Mouse (Mus musculus): ENCODE results near the gene Rreb1. TPM values are rescaled to one million over a fixed set of nuclear protein-coding genes. Genes with fewer than 3 reads are reported as not detected.

The Rreb1 gene
- total and polyA plus RNA-seq, 3 experiments = 8.1 to 34.0 TPM; not detected in 1

DNA sequence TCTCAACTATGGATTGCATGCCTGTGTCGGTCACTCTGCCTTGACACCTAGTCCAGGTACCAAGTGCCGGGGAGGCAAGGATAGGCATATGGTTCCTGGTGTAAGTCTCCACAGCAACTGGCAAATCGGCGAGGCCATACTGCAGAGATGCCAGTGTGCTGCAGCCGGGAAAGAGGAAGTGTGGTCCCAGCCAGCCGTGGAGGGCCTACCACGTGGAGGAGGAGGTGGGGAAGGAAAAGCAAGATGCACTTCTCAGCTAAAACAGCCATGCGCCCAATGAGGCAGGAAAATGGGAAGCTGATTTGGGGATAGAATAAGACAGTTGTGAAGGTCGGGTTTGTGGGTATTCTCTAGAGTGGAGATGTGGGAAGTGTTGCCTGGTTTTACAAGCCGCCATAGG, 65.6 kb downstream of the Rreb1 start (continued):
- TF ChIP-seq RCOR1 (IDR thresholded peaks at IDR 0.05; ENCODE audit: low read depth, low read length) (no peak), ELF1 (IDR thresholded peaks at IDR 0.05; ENCODE audit: low read depth, low read length) (peak; percentile 34; the same call in 1 of the 2 replicates), CTCF (IDR thresholded peaks at IDR 0.05 in 2 of 3, conservative IDR thresholded peaks at IDR 0.05 in 1 of 3; ENCODE audit: control insufficient read depth in 1 of 3, insufficient read depth in 1 of 3, low read depth in 2 of 3, low read length in 3 of 3, poor library complexity in 1 of 3, severe bottlenecking in 1 of 3) (no peak), MAX (IDR thresholded peaks at IDR 0.05; ENCODE audit: low read length) (peak; percentile 99), ZKSCAN1 (IDR thresholded peaks at IDR 0.05; ENCODE audit: low read depth, low read length) (no peak), HCFC1 (IDR thresholded peaks at IDR 0.05; ENCODE audit: low read depth, low read length) (peak; percentile 51; the same call in 1 of the 2 replicates), POLR2AphosphoS5 (IDR thresholded peaks at IDR 0.05; ENCODE audit: borderline replicate concordance, low read depth, low read length) (no peak)

DNA sequence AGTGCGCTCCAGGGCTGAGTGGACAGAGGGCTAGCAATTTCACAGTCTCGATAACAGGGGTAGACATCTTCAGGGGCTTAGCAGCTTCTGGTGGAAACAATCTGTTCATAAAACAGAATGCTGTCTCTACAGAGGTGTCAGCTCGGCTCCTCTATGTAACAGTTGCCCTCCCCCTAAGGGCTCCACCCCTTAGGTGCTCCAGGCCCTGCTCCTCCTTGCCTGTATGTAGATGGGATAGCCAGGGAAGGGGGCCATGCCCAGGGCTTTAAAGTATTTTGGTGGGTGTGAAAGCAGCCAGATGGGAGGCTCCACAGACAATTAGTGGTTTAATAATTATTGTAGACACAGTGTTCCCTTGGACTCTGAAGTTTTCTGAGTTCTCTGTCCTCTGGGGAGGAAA, 67.0 kb downstream of the Rreb1 start:
- Histone ChIP-seq H3K9me3 (replicated peaks; ENCODE audit: insufficient read depth, low read length) (no peaks in the 10 kb centered on the region), H3K27ac (ENCODE audit: control insufficient read depth, low read depth, low read length) (no peak overlapping the region), H3K4me1 (ENCODE audit: control insufficient read depth in 1 of 2, insufficient read depth in 2 of 2, low read length in 2 of 2) (peaks cover 7 to 18% of the 10 kb centered on the region in 2 experiments), H3K4me3 (ENCODE audit: control insufficient read depth in 1 of 2, insufficient read depth in 1 of 2, low read depth in 2 of 2, low read length in 2 of 2) (no peak overlapping the region), H3K79me2 (ENCODE audit: control insufficient read depth, insufficient read depth, low read length, poor library complexity) (peaks cover 49% of the 10 kb centered on the region), H3K9ac (ENCODE audit: control insufficient read depth, low read depth, low read length, poor library complexity, severe bottlenecking) (no peak overlapping the region), H3K27me3 (ENCODE audit: control insufficient read depth in 1 of 2, insufficient read depth in 2 of 2, low read length in 2 of 2) (no peaks in the 10 kb centered on the region), H3K36me3 (ENCODE audit: control insufficient read depth in 1 of 2, insufficient read depth in 2 of 2, low read length in 2 of 2) (peaks cover 3 to 18% of the 10 kb centered on the region in 2 experiments; a peak in 3 of 4 replicates)
- no peak for DNase-seq (ENCODE audit: low read depth, low spot score)
- TF ChIP-seq ZKSCAN1 (IDR thresholded peaks at IDR 0.05; ENCODE audit: low read depth, low read length) = no peak
- no peak for TF ChIP-seq ZC3H11A (IDR thresholded peaks at IDR 0.05; ENCODE audit: low read depth, low read length)
- TF ChIP-seq NRF1 (IDR thresholded peaks at IDR 0.05; ENCODE audit: insufficient read depth, low read depth, low read length, poor library complexity, severe bottlenecking) = no peak
- no peak for TF ChIP-seq ZNF384 (IDR thresholded peaks at IDR 0.05; ENCODE audit: low read depth, low read length)
- TF ChIP-seq POLR2AphosphoS2 (IDR thresholded peaks at IDR 0.05; ENCODE audit: low read length) = no peak
- no peak for TF ChIP-seq TCF12 (IDR thresholded peaks at IDR 0.05; ENCODE audit: low read depth, low read length)
- no peak for TF ChIP-seq USF1 (IDR thresholded peaks at IDR 0.05; ENCODE audit: low read depth, low read length)
- no peak for TF ChIP-seq SIN3A (IDR thresholded peaks at IDR 0.05; ENCODE audit: low read length)
- TF ChIP-seq ZMIZ1 (IDR thresholded peaks at IDR 0.05; ENCODE audit: low read depth, low read length) = no peak
- TF ChIP-seq ETS1 (IDR thresholded peaks at IDR 0.05; ENCODE audit: low read depth, low read length) = no peak
- no peak for TF ChIP-seq MAX (IDR thresholded peaks at IDR 0.05; ENCODE audit: low read length)
- no peak for TF ChIP-seq ELF1 (IDR thresholded peaks at IDR 0.05; ENCODE audit: low read depth, low read length)
- TF ChIP-seq HCFC1 (IDR thresholded peaks at IDR 0.05; ENCODE audit: low read depth, low read length) = no peak
- TF ChIP-seq BHLHE40 (IDR thresholded peaks at IDR 0.05; ENCODE audit: borderline replicate concordance, low read depth, low read length) = no peak
- no peak for TF ChIP-seq MYC (IDR thresholded peaks at IDR 0.05; ENCODE audit: low read depth, low read length)
- TF ChIP-seq SMC3 (IDR thresholded peaks at IDR 0.05; ENCODE audit: low read depth, low read length) = no peak
